Mouse (Mus musculus): ENCODE data around the gene Pdgfra. TPM values are rescaled to one million over a fixed set of nuclear protein-coding genes. Genes with fewer than 3 reads are reported as not detected.
A peak's percentile ranks its signal among the peaks of the same experiment; 100 is the strongest.

Gene Pdgfra
- total RNA-seq, 1 experiment: 10.2 TPM

DNA sequence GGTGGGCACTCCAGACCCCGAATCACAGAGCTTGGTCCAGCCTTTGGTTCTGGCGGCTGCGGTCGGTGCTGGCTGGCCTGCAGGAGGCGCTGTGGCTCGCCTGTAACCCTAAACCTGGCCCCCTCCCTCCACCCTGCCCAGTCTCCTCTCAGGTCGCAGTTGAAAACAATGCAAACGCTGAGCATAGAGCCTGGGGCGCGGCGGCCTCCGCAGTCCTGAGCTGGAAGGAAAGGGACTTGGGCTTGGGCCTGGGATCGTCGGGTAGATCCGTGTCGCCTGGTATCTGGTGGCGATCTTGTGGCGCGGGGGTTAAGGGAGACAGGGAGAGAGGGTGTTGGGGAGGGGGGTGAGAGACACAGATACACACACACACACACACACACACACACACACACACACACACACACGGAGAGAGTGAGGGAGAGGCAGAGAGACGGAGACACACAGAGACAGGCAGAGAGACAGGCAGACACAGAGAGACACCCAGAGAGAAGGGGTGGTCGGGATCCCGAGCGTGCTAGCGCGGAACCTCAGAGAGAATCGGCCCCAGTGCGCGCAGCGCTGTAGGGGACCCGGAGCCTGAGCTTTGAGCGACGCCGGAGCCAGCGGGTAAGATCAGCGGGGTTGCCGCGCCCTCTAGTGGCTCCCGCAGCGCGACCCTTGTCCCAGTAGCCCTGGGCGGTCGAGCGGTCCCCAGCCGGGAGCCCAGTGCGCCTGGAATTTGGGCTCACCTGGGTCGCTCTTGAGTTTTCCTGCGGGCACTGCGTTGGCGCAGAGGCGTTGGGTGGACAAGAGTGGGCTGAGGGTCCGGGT, 3.9 kb downstream of the Pdgfra start:
- Histone ChIP-seq H3K9ac (ENCODE audit: insufficient read depth, low read depth, low read length, poor library complexity, severe bottlenecking) (peak overlapping the region; percentile 58), H3K36me3 (ENCODE audit: control insufficient read depth, insufficient read depth, low read length, poor library complexity, severe bottlenecking) (no peaks in the 10 kb centered on the region), H3K4me3 (ENCODE audit: insufficient read depth in 1 of 2, low read depth in 1 of 2, low read length in 2 of 2, poor library complexity in 1 of 2, severe bottlenecking in 1 of 2) (peak overlapping the region; percentile 58 to 67), H3K4me1 (ENCODE audit: control insufficient read depth in 2 of 2, insufficient read depth in 2 of 2, low read length in 2 of 2, poor library complexity in 1 of 2) (peaks cover 0 to 3% of the 10 kb centered on the region in 2 experiments; a peak in 1 of 4 replicates), H3K27ac (ENCODE audit: insufficient read depth, low read depth, low read length, poor library complexity, severe bottlenecking) (no peak overlapping the region), H3K9me3 (ENCODE audit: control insufficient read depth, insufficient read depth, low read depth, low read length) (no peaks in the 10 kb centered on the region)
- peak; percentile 87 for DNase-seq (ENCODE audit: low read depth, low spot score)
- TF ChIP-seq ZC3H11A (IDR thresholded peaks at IDR 0.05; ENCODE audit: borderline replicate concordance, low read depth, low read length) (peak; percentile 41; the same call in 1 of the 2 replicates), CHD2 (IDR thresholded peaks at IDR 0.05; ENCODE audit: low read depth, low read length) (no peak)
- in situ Hi-C loops (cut with MboI; ENCODE audit: low sequenced_read_pairs in 2 of 2, unreplicated experiment in 2 of 2): loop anchor here (5.0 to 25.0 kb wide), 4 partner anchors 544 to 844 kb away; no protein-coding TSS in a partner anchor

DNA sequence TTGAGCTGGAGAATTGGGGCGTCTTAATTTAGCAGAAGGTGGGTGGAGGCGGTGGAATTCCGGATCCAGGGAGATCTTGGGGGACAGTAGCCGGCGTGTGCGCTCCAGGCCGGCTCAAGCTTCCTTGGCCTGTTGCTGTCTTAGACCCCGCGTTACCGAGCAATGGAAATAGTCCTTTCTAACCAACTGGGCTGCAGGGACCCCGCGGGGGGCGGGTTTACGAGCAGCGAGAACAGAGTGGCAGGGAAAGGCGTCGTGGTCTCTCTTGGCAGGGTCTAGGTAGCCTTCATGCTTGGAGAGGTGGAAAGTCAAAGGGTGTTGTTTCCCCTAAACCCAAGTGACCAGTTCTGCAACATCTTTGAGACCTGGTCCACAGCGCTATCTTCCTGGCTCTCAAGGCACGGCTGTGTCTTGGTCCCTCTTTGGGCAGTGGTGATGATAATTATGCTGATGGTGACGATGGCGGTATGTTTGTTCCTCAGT, 4.5 kb downstream of the Pdgfra start:
- no peak for DNase-seq (ENCODE audit: low read depth, low spot score)
- in situ Hi-C loops (cut with MboI; ENCODE audit: low sequenced_read_pairs in 2 of 2, unreplicated experiment in 2 of 2): loop anchor here (5.0 to 25.0 kb wide), 4 partner anchors 544 to 844 kb away; no protein-coding TSS in a partner anchor
- Histone ChIP-seq H3K9ac (ENCODE audit: insufficient read depth, low read depth, low read length, poor library complexity, severe bottlenecking) (peak overlapping the region; percentile 16; the same call in 1 of the 2 replicates), H3K4me1 (ENCODE audit: control insufficient read depth in 2 of 2, insufficient read depth in 2 of 2, low read length in 2 of 2, poor library complexity in 1 of 2) (peaks cover 0 to 3% of the 10 kb centered on the region in 2 experiments; a peak in 1 of 4 replicates), H3K27ac (ENCODE audit: insufficient read depth, low read depth, low read length, poor library complexity, severe bottlenecking) (no peak overlapping the region), H3K9me3 (ENCODE audit: control insufficient read depth, insufficient read depth, low read depth, low read length) (no peaks in the 10 kb centered on the region), H3K36me3 (ENCODE audit: control insufficient read depth, insufficient read depth, low read length, poor library complexity, severe bottlenecking) (no peaks in the 10 kb centered on the region), H3K4me3 (ENCODE audit: insufficient read depth in 1 of 2, low read depth in 1 of 2, low read length in 2 of 2, poor library complexity in 1 of 2, severe bottlenecking in 1 of 2) (peak overlapping the region; percentile 58 to 67)
- no peak for TF ChIP-seq HCFC1 (IDR thresholded peaks at IDR 0.05; ENCODE audit: borderline replicate concordance, insufficient read depth, low read length)
- TF ChIP-seq CHD2 (IDR thresholded peaks at IDR 0.05; ENCODE audit: low read depth, low read length): no peak
- TF ChIP-seq MAFK (IDR thresholded peaks at IDR 0.05; ENCODE audit: insufficient read depth, low read depth, low read length): no peak
- no peak for TF ChIP-seq ZC3H11A (IDR thresholded peaks at IDR 0.05; ENCODE audit: borderline replicate concordance, low read depth, low read length)
- TF ChIP-seq ZNF384 (IDR thresholded peaks at IDR 0.05; ENCODE audit: low read depth, low read length): no peak

DNA sequence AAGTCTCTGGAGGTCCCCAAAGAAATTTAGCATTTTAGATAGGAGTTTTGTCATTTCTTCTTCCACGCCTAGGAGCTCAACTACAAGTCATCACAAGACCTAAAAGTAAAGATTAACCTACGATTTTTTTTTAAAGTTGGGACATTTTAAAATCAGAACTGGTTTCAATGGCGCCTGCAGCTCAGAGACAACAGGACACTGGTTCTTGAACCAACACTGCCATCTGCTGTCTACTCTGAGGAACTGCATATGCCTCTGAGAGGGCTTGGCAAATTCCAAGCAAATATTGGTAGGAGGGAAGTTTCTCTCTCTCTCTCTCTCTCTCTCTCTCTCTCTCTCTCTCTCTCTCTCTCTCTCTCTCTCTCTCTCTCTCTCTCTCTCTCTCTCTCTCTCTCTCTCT, 4.9 kb downstream of the Pdgfra start:
- H3K9me3 ChIP-seq (ENCODE audit: control insufficient read depth, insufficient read depth, low read depth, low read length): no peaks in the 10 kb centered on the region
- no peak overlapping the region for H3K27ac ChIP-seq (ENCODE audit: insufficient read depth, low read depth, low read length, poor library complexity, severe bottlenecking)
- peak overlapping the region in 1 of 2 experiments; percentile 67; a peak in 1 of 4 replicates for H3K4me3 ChIP-seq (ENCODE audit: insufficient read depth in 1 of 2, low read depth in 1 of 2, low read length in 2 of 2, poor library complexity in 1 of 2, severe bottlenecking in 1 of 2)
- in situ Hi-C loops (cut with MboI; ENCODE audit: low sequenced_read_pairs in 2 of 2, unreplicated experiment in 2 of 2): loop anchor here (5.0 to 25.0 kb wide), 4 partner anchors 545 to 845 kb away; no protein-coding TSS in a partner anchor
- TF ChIP-seq ZNF384 (IDR thresholded peaks at IDR 0.05; ENCODE audit: low read depth, low read length) (no peak), ZC3H11A (IDR thresholded peaks at IDR 0.05; ENCODE audit: borderline replicate concordance, low read depth, low read length) (peak; percentile 97)
- peaks cover 0 to 3% of the 10 kb centered on the region in 2 experiments; a peak in 1 of 4 replicates for H3K4me1 ChIP-seq (ENCODE audit: control insufficient read depth in 2 of 2, insufficient read depth in 2 of 2, low read length in 2 of 2, poor library complexity in 1 of 2)
- H3K36me3 ChIP-seq (ENCODE audit: control insufficient read depth, insufficient read depth, low read length, poor library complexity, severe bottlenecking): no peaks in the 10 kb centered on the region
- no peak overlapping the region for H3K9ac ChIP-seq (ENCODE audit: insufficient read depth, low read depth, low read length, poor library complexity, severe bottlenecking)
- no peak for DNase-seq (ENCODE audit: low read depth, low spot score)

DNA sequence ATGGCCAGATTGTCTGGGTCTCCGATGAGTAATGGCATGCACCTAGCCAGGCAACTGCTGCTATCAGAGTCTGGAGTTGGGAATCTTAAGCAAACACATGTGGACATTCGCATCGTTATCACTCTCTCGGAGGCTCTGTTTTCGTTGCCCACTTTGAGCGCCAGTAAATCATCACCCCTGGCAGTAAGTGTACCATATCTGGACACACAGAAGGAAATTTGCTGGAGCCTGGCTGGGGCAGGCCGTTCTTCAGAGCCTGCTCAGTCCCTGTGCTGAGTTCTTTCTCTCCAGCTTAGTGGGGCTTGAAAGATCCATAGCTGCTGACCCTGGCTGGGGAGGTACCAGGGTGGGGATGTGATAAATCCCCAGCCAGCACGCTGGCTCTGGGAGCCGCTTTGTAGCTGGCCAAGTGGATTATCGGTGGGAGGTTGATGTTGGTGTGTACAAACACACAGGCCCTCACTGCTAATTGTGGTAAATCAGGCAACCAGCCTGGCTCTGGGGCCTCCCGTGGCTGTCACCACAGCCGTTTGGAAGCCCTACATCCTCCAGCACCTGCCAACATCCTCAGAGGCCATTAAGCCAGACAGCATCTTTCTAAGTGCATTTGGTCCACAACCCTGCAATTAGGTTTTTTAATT, 8.6 kb downstream of the Pdgfra start:
- DNase-seq (ENCODE audit: low read depth, low spot score): no peak
- Histone ChIP-seq H3K9ac (ENCODE audit: insufficient read depth, low read depth, low read length, poor library complexity, severe bottlenecking) (no peak overlapping the region), H3K9me3 (ENCODE audit: control insufficient read depth, insufficient read depth, low read depth, low read length) (no peaks in the 10 kb centered on the region), H3K4me1 (ENCODE audit: control insufficient read depth in 2 of 2, insufficient read depth in 2 of 2, low read length in 2 of 2, poor library complexity in 1 of 2) (peaks cover 0 to 3% of the 10 kb centered on the region in 2 experiments; a peak in 1 of 4 replicates), H3K4me3 (ENCODE audit: insufficient read depth in 1 of 2, low read depth in 1 of 2, low read length in 2 of 2, poor library complexity in 1 of 2, severe bottlenecking in 1 of 2) (no peak overlapping the region), H3K27ac (ENCODE audit: insufficient read depth, low read depth, low read length, poor library complexity, severe bottlenecking) (no peak overlapping the region), H3K36me3 (ENCODE audit: control insufficient read depth, insufficient read depth, low read length, poor library complexity, severe bottlenecking) (no peaks in the 10 kb centered on the region)
- in situ Hi-C loops (cut with MboI; ENCODE audit: low sequenced_read_pairs in 2 of 2, unreplicated experiment in 2 of 2): loop anchor here (25.0 kb wide), 2 partner anchors 548 to 723 kb away; no protein-coding TSS in a partner anchor
- TF ChIP-seq CHD2 (IDR thresholded peaks at IDR 0.05; ENCODE audit: low read depth, low read length) (no peak), ZNF384 (IDR thresholded peaks at IDR 0.05; ENCODE audit: low read depth, low read length) (no peak), HCFC1 (IDR thresholded peaks at IDR 0.05; ENCODE audit: borderline replicate concordance, insufficient read depth, low read length) (no peak), MAFK (IDR thresholded peaks at IDR 0.05; ENCODE audit: insufficient read depth, low read depth, low read length) (no peak), ZC3H11A (IDR thresholded peaks at IDR 0.05; ENCODE audit: borderline replicate concordance, low read depth, low read length) (no peak)
